Mouse (Mus musculus): Measurements from ENCODE around the gene Fkbp8.
"Not testable (repeated sequence)": the region's sequence is repeated elsewhere in the genome, so short reads cannot be mapped to it uniquely, and the experiment has no call there.

Fkbp8 gene

GRCm38 (mm10) chr8:70501820-70502529 lies 25.5 kb upstream of the Fkbp8 start:
- in situ Hi-C loops (cut with MboI; ENCODE audit: low sequenced_read_pairs), result loop anchor here (10.0 kb wide), 1 partner anchor 87 kb away; no protein-coding TSS in a partner anchor

GRCm38 (mm10) chr8:70502540-70502939 lies 25.0 kb upstream of the Fkbp8 start:
- in situ Hi-C loops (cut with MboI; ENCODE audit: low sequenced_read_pairs), result loop anchor here (10.0 kb wide), 1 partner anchor 88 kb away; no protein-coding TSS in a partner anchor

GRCm38 (mm10) chr8:70503062-70503750 lies 24.3 kb upstream of the Fkbp8 start:
- in situ Hi-C loops (cut with MboI; ENCODE audit: low sequenced_read_pairs), result loop anchor here (10.0 kb wide), 1 partner anchor 88 kb away; no protein-coding TSS in a partner anchor

- in situ Hi-C loops (cut with MboI; ENCODE audit: low sequenced_read_pairs), result loop anchor here (10.0 kb wide), 1 partner anchor 90 kb away; no protein-coding TSS in a partner anchor
Measured at GRCm38 (mm10) chr8:70504291-70504716, 23.2 kb upstream of the Fkbp8 start.

GRCm38 (mm10) chr8:70504851-70505250 lies 22.7 kb upstream of the Fkbp8 start:
- in situ Hi-C loops (cut with MboI; ENCODE audit: low sequenced_read_pairs), result loop anchor here (10.0 kb wide), 1 partner anchor 90 kb away; no protein-coding TSS in a partner anchor

- in situ Hi-C loops (cut with MboI; ENCODE audit: low sequenced_read_pairs), result loop anchor here (10.0 kb wide), 1 partner anchor 91 kb away; no protein-coding TSS in a partner anchor
Measured at GRCm38 (mm10) chr8:70505698-70506327, 21.7 kb upstream of the Fkbp8 start.

GRCm38 (mm10) chr8:70506328-70507026 lies 21.0 kb upstream of the Fkbp8 start, which contains the start of gene Rex1bd:
TSS of gene Rex1bd (minus strand) at chr8:70506752.
- in situ Hi-C loops (cut with MboI; ENCODE audit: low sequenced_read_pairs), result loop anchor here (10.0 kb wide), 1 partner anchor 92 kb away; no protein-coding TSS in a partner anchor

- in situ Hi-C loops (cut with MboI; ENCODE audit: low sequenced_read_pairs), result loop anchor here (10.0 kb wide), 1 partner anchor 92 kb away; no protein-coding TSS in a partner anchor
Measured at GRCm38 (mm10) chr8:70507027-70507393, 20.5 kb upstream of the Fkbp8 start.

- in situ Hi-C loops (cut with MboI; ENCODE audit: low sequenced_read_pairs), result loop anchor here (10.0 kb wide), 1 partner anchor 95 kb away; no protein-coding TSS in a partner anchor
Measured at GRCm38 (mm10) chr8:70509281-70509952, 18.1 kb upstream of the Fkbp8 start.

- in situ Hi-C loops (cut with MboI; ENCODE audit: low sequenced_read_pairs), result no loop called here
Measured at GRCm38 (mm10) chr8:70510228-70510915, 17.2 kb upstream of the Fkbp8 start, which contains the start of gene Uba52. TSS of gene Uba52 (minus strand) at chr8:70510801.

GRCm38 (mm10) chr8:70511174-70511573 lies 16.4 kb upstream of the Fkbp8 start:
- in situ Hi-C loops (cut with MboI; ENCODE audit: low sequenced_read_pairs), result not testable (repeated sequence)

GRCm38 (mm10) chr8:70511770-70512169 lies 15.8 kb upstream of the Fkbp8 start:
- in situ Hi-C loops (cut with MboI; ENCODE audit: low sequenced_read_pairs), result no loop called here

GRCm38 (mm10) chr8:70512253-70512903 lies 15.1 kb upstream of the Fkbp8 start:
- in situ Hi-C loops (cut with MboI; ENCODE audit: low sequenced_read_pairs), result no loop called here

GRCm38 (mm10) chr8:70513441-70513840 lies 14.1 kb upstream of the Fkbp8 start:
- in situ Hi-C loops (cut with MboI; ENCODE audit: low sequenced_read_pairs), result no loop called here

- in situ Hi-C loops (cut with MboI; ENCODE audit: low sequenced_read_pairs), result no loop called here
Measured at GRCm38 (mm10) chr8:70517940-70518643, 9.4 kb upstream of the Fkbp8 start.

GRCm38 (mm10) chr8:70519043-70519442 lies 8.5 kb upstream of the Fkbp8 start:
- in situ Hi-C loops (cut with MboI; ENCODE audit: low sequenced_read_pairs), result no loop called here

GRCm38 (mm10) chr8:70519606-70520005 lies 7.9 kb upstream of the Fkbp8 start:
- in situ Hi-C loops (cut with MboI; ENCODE audit: low sequenced_read_pairs), result no loop called here
